In the genomic region with DNA sequence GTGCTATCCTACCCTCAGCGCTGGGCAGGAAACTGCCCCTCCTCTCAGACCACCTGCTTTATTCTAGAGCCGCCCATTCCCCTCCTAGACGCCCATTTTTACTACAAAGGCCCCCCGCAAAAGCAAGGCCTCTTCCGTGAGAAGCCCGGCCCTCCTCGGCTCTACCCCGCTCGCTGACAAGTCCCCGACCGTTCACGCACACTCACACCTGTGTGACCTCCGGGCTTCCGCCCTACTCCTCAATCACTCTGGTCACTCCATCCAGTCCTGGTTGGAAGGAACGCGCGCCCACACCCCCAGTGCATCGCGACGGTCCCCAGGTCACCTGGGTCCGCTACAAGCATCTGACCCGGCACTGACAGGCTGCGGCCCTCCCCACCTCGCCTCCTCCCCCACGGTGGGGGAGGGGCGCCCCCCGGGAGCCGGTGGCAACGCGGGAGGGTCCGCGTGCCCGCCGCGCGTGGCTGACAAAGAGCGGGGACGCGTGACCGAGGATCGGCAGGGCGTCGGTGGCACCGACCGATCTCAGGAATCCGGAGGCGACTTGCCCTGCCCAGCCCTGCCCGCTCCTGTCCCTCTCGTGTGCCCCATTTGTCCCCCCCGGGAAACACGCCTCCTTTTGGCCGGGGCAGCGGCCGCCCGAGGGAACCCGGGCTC, we compare ENCODE assay signal across 7 mouse cellular contexts. TPM values are rescaled to one million over a fixed set of nuclear protein-coding genes. Genes with fewer than 3 reads are reported as not detected.
A peak's percentile ranks its signal among the peaks of the same experiment; 100 is the strongest.
DNase-seq lines count a peak whose midpoint lies in the region; ATAC-seq and TF ChIP-seq lines count a peak whose summit lies in the region.

No protein-coding gene starts in this region.

- ATAC-seq in lung, postnatal 0 days: peak; percentile 43
- peak; percentile 44; the same call in 1 of the 2 replicates for ATAC-seq in intestine, embryonic 14.5 days (replicated peaks; ENCODE audit: low FRiP score, low TSS enrichment, low read depth)
- ATAC-seq in midbrain, embryonic 16.5 days: peak; percentile 68
- no peak for ATAC-seq in megakaryocyte progenitor cell, adult 5-6 weeks (replicated peaks; ENCODE audit: poor library complexity)

- no peak for TF ChIP-seq EP300 in lung, postnatal 0 days (IDR thresholded peaks at IDR 0.05)

- no peak overlapping the region for H3K27ac ChIP-seq in lung, postnatal 0 days (ENCODE audit: low read length)
- peak overlapping the region; percentile 90 for H3K27ac ChIP-seq in forebrain, embryonic 10.5 days
- no peak overlapping the region for H3K27ac ChIP-seq in intestine, embryonic 14.5 days (ENCODE audit: low read depth)
- peak overlapping the region; percentile 95 for H3K27ac ChIP-seq in midbrain, embryonic 16.5 days (ENCODE audit: low read length)

- H3K9ac ChIP-seq in lung, postnatal 0 days (replicated peaks; ENCODE audit: low read depth): peak overlapping the region; percentile 39
- H3K9ac ChIP-seq in intestine, embryonic 14.5 days (ENCODE audit: low read length): peak overlapping the region; percentile 64
- H3K9ac ChIP-seq in midbrain, embryonic 16.5 days (ENCODE audit: low read depth, low read length): peak overlapping the region; percentile 99

- 0 out of 2 replicates have a peak, but pooled peaks cover 3% of the 10 kb centered on the region for H3K27me3 ChIP-seq in lung, postnatal 0 days (replicated peaks; ENCODE audit: insufficient read depth, low read length)
- peaks cover 25% of the 10 kb centered on the region for H3K27me3 ChIP-seq in forebrain, embryonic 10.5 days (ENCODE audit: poor library complexity, severe bottlenecking)
- H3K27me3 ChIP-seq in intestine, embryonic 14.5 days (replicated peaks; ENCODE audit: control insufficient read depth, insufficient read depth, low read length): peaks cover 15% of the 10 kb centered on the region
- H3K27me3 ChIP-seq in midbrain, embryonic 16.5 days (ENCODE audit: control insufficient read depth, insufficient read depth, low read depth, low read length): no peaks in the 10 kb centered on the region

- peak overlapping the region; percentile 63 for H3K4me3 ChIP-seq in lung, postnatal 0 days (ENCODE audit: low read depth, low read length)
- H3K4me3 ChIP-seq in forebrain, embryonic 10.5 days: peak overlapping the region; percentile 91
- H3K4me3 ChIP-seq in intestine, embryonic 14.5 days (ENCODE audit: low read depth, low read length): peak overlapping the region; percentile 60
- peak overlapping the region; percentile 93 for H3K4me3 ChIP-seq in midbrain, embryonic 16.5 days (ENCODE audit: low read depth, low read length)

- WGBS in lung, postnatal 0 days: 5% methylated on average over 39 of the region's 56 CpGs
- 1% methylated on average over 50 of the region's 56 CpGs for WGBS in forebrain, embryonic 10.5 days
- under 1% methylated on average over 55 of the region's 56 CpGs for WGBS in intestine, embryonic 14.5 days
- WGBS in midbrain, embryonic 16.5 days: under 1% methylated on average over 50 of the region's 56 CpGs

- no peaks in the 10 kb centered on the region for H3K36me3 ChIP-seq in lung, postnatal 0 days (ENCODE audit: insufficient read depth, low read length)
- H3K36me3 ChIP-seq in forebrain, embryonic 10.5 days (replicated peaks): peaks cover 12% of the 10 kb centered on the region
- no peaks in the 10 kb centered on the region for H3K36me3 ChIP-seq in intestine, embryonic 14.5 days (ENCODE audit: control insufficient read depth, insufficient read depth, low read length)
- H3K36me3 ChIP-seq in midbrain, embryonic 16.5 days (ENCODE audit: control insufficient read depth, insufficient read depth, low read length): peaks cover 9% of the 10 kb centered on the region

- no peaks in the 10 kb centered on the region for H3K9me3 ChIP-seq in lung, postnatal 0 days (ENCODE audit: low read length)
- no peaks in the 10 kb centered on the region for H3K9me3 ChIP-seq in forebrain, embryonic 10.5 days
- no peaks in the 10 kb centered on the region for H3K9me3 ChIP-seq in intestine, embryonic 14.5 days (ENCODE audit: control insufficient read depth, low read length)
- H3K9me3 ChIP-seq in midbrain, embryonic 16.5 days (replicated peaks; ENCODE audit: control insufficient read depth, low read length, poor library complexity, severe bottlenecking): no peaks in the 10 kb centered on the region

- peak overlapping the region; percentile 100 for H3K4me2 ChIP-seq in lung, postnatal 0 days (replicated peaks; ENCODE audit: low read depth, low read length)
- peak overlapping the region; percentile 100 for H3K4me2 ChIP-seq in intestine, embryonic 14.5 days (ENCODE audit: low read length)
- peak overlapping the region; percentile 94 for H3K4me2 ChIP-seq in midbrain, embryonic 16.5 days (ENCODE audit: low read length)

- peak; percentile 22 for TF ChIP-seq CTCF in lung, postnatal 0 days (IDR thresholded peaks at IDR 0.05)

- no peak for DNase-seq in lung, postnatal 0 days (ENCODE audit: low spot score)
- no peak for DNase-seq in lung, postnatal 25 days (ENCODE audit: low spot score)
- DNase-seq in cerebellum, adult 11 months: peak; percentile 61
- no peak for DNase-seq in forebrain, embryonic 10.5 days (ENCODE audit: extremely low spot score, low spot score)
- DNase-seq in intestine, embryonic 14.5 days (ENCODE audit: low spot score): peak; percentile 52

- H3K4me1 ChIP-seq in lung, postnatal 0 days (ENCODE audit: insufficient read depth, low read depth, low read length): peaks cover 7% of the 10 kb centered on the region
- H3K4me1 ChIP-seq in forebrain, embryonic 10.5 days: peaks cover 23% of the 10 kb centered on the region
- H3K4me1 ChIP-seq in intestine, embryonic 14.5 days (replicated peaks; ENCODE audit: control insufficient read depth, insufficient read depth, low read length): 0 out of 2 replicates have a peak, but pooled peaks cover 7% of the 10 kb centered on the region
- peaks cover 22% of the 10 kb centered on the region for H3K4me1 ChIP-seq in midbrain, embryonic 16.5 days (ENCODE audit: control insufficient read depth, insufficient read depth, low read length)

RNA-seq across cellular contexts. Expression of gene Macf1, which starts 2.3 kb away (rescaled TPM):
- 181 and 221 TPM in 2 replicates for polyA plus RNA-seq in lung, postnatal 0 days (2015; fragmentation: Nextera tagmentation; extraction: Ambion mirVana)
- polyA plus RNA-seq in forebrain, embryonic 10.5 days (2016; fragmentation: Nextera tagmentation; extraction: Ambion mirVana): 43.8 and 50.2 TPM in 2 replicates
- polyA plus RNA-seq in intestine, embryonic 14.5 days (2014; fragmentation: Nextera tagmentation; extraction: Ambion mirVana): 64.7 and 69.8 TPM in 2 replicates
- polyA plus RNA-seq in midbrain, embryonic 16.5 days (2015; fragmentation: Nextera tagmentation; extraction: Ambion mirVana): 75.7 and 78.7 TPM in 2 replicates
- total RNA-seq in megakaryocyte progenitor cell, adult 5-6 weeks (2015): 103 and 130 TPM in 2 replicates
- 123 and 159 TPM in 2 replicates for total RNA-seq in megakaryocyte progenitor cell, adult 5-6 weeks (2017)

RNA-seq across cellular contexts. Expression of gene Ndufs5, which starts 31.5 kb away (rescaled TPM):
- 246 and 263 TPM in 2 replicates for polyA plus RNA-seq in lung, postnatal 0 days (2015; fragmentation: Nextera tagmentation; extraction: Ambion mirVana)
- 299 and 315 TPM in 2 replicates for polyA plus RNA-seq in forebrain, embryonic 10.5 days (2016; fragmentation: Nextera tagmentation; extraction: Ambion mirVana)
- polyA plus RNA-seq in intestine, embryonic 14.5 days (2014; fragmentation: Nextera tagmentation; extraction: Ambion mirVana): 306 and 321 TPM in 2 replicates
- polyA plus RNA-seq in midbrain, embryonic 16.5 days (2015; fragmentation: Nextera tagmentation; extraction: Ambion mirVana): 403 and 425 TPM in 2 replicates
- 150 and 160 TPM in 2 replicates for total RNA-seq in megakaryocyte progenitor cell, adult 5-6 weeks (2015)
- total RNA-seq in megakaryocyte progenitor cell, adult 5-6 weeks (2017): 142 and 157 TPM in 2 replicates

Comparison
In these comparisons a context has a peak if more than half of its experiments do, and no peak if none do; other contexts are left out.
1. DNase-seq: peak in cerebellum, adult 11 months (single experiment) and intestine, embryonic 14.5 days (single experiment); none in lung, postnatal 0 days (single experiment), lung, postnatal 25 days (single experiment) and forebrain, embryonic 10.5 days (single experiment).
2. H3K27ac ChIP-seq: peak in forebrain, embryonic 10.5 days (single experiment) and midbrain, embryonic 16.5 days (single experiment); none in lung, postnatal 0 days (single experiment) and intestine, embryonic 14.5 days (single experiment).
3. H3K9ac ChIP-seq: peak in every context shown above with its lines; median percentile 99 in midbrain, embryonic 16.5 days; 64 in intestine, embryonic 14.5 days; 39 in lung, postnatal 0 days.
4. Peak in every context shown above with its lines, with median percentiles within 50 percentile points of each other: H3K4me2 ChIP-seq and H3K4me3 ChIP-seq.